Mouse (Mus musculus): ENCODE measurements around the gene Scel. TPM values are rescaled to one million over a fixed set of nuclear protein-coding genes. Genes with fewer than 3 reads are reported as not detected.

Gene Scel
- polyA plus RNA-seq, 1 experiment from 2014 or later = 4.0 TPM

DNA sequence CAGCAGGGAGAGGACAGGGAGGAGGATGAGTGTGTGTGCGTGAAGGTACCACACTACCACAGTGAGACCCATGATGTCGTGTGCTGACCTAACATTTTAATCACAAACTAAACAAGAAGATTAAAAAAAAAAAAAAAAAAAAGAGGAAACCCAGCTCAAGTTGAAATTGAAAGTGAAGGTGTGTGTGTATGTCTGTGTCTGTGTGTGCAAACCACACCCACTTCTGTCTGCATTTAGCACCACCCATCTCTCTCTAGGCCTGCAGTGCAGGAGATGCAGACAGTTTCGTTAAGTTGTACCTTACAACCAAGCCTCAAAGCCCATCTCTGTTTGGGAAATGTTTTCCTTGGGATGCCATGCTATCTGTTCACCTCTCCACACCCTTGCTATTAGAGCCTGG lies 35.9 kb upstream of the Scel start:
- no peak overlapping the region; the same call in 1 of the 2 replicates for H3K27ac ChIP-seq (ENCODE audit: low read length)
- no peak for ATAC-seq (ENCODE audit: insufficient number of reproducible peaks, insufficient read depth, low FRiP score, low read depth)

DNA sequence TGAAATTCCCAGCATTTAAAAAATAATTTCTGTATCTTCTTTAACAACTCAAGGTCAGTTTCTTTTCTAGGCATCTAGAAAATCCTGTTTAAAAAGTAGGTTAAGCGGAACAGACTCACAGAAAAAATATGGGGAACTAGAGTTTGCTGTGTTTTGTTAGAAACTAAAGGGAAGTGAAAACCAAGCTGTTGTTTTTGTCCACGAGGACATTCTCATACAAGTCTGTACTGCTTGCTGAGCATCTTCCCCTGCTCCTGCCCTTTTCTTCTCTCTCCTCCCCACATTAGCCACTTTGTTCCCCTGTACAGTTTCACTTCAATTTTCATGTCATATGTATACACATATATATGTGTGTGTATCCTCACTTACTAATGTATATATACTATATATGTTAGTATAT lies 35.2 kb upstream of the Scel start:
- H3K36me3 ChIP-seq (ENCODE audit: control insufficient read depth, insufficient read depth, low read length) = no peaks in the 10 kb centered on the region
- no peak overlapping the region for H3K9ac ChIP-seq (replicated peaks; ENCODE audit: low read depth, low read length)
- H3K4me2 ChIP-seq (replicated peaks; ENCODE audit: low read depth, low read length) = no peak overlapping the region
- no peak overlapping the region for H3K27ac ChIP-seq (ENCODE audit: low read length)
- H3K27me3 ChIP-seq (ENCODE audit: control insufficient read depth, insufficient read depth, low read length) = no peaks in the 10 kb centered on the region
- H3K4me3 ChIP-seq (ENCODE audit: low read depth, low read length) = no peak overlapping the region
- ATAC-seq (ENCODE audit: insufficient number of reproducible peaks, insufficient read depth, low FRiP score, low read depth) = no peak
- H3K9me3 ChIP-seq (ENCODE audit: control insufficient read depth, low read depth, low read length) = no peaks in the 10 kb centered on the region
- no peaks in the 10 kb centered on the region for H3K4me1 ChIP-seq (ENCODE audit: control insufficient read depth, insufficient read depth, low read length)
- 82% methylated on average over 2 of the region's 2 CpGs for WGBS

More for the DNA sequence above, 35.9 kb upstream of the Scel start:
- WGBS = 74% methylated on average over 3 of the region's 3 CpGs
- Histone ChIP-seq H3K27me3 (ENCODE audit: control insufficient read depth, insufficient read depth, low read length) (no peaks in the 10 kb centered on the region), H3K4me2 (replicated peaks; ENCODE audit: low read depth, low read length) (no peak overlapping the region), H3K4me1 (ENCODE audit: control insufficient read depth, insufficient read depth, low read length) (no peaks in the 10 kb centered on the region), H3K9me3 (ENCODE audit: control insufficient read depth, low read depth, low read length) (no peaks in the 10 kb centered on the region), H3K9ac (replicated peaks; ENCODE audit: low read depth, low read length) (no peak overlapping the region), H3K4me3 (ENCODE audit: low read depth, low read length) (no peak overlapping the region), H3K36me3 (ENCODE audit: control insufficient read depth, insufficient read depth, low read length) (no peaks in the 10 kb centered on the region)

DNA sequence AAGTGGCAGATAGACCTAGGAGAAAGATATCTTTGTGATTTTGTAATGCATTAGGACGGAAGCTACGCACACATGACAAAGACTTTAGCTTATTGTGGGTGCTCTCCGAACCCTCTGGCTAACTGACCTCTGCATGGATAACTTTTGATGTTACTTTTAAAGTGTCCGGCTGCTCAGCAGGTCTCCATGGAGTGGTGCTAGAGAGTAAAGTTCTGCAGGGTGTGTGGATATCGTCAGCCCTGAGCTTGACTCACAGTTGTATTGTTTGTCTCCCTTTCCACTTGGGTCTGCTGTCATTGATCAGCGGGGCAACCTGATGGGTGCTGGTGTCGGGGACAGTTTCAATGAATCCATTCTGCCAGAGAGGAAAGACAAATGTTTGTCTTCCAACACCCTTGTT lies 33.7 kb upstream of the Scel start:
- no peak overlapping the region for H3K4me3 ChIP-seq (ENCODE audit: low read depth, low read length)
- no peak for ATAC-seq (ENCODE audit: insufficient number of reproducible peaks, insufficient read depth, low FRiP score, low read depth)
- H3K9ac ChIP-seq (replicated peaks; ENCODE audit: low read depth, low read length) = no peak overlapping the region
- no peaks in the 10 kb centered on the region for H3K4me1 ChIP-seq (ENCODE audit: control insufficient read depth, insufficient read depth, low read length)
- no peaks in the 10 kb centered on the region for H3K27me3 ChIP-seq (ENCODE audit: control insufficient read depth, insufficient read depth, low read length)
- no peak overlapping the region for H3K27ac ChIP-seq (ENCODE audit: low read length)
- no peak overlapping the region for H3K4me2 ChIP-seq (replicated peaks; ENCODE audit: low read depth, low read length)
- 55% methylated on average over 7 of the region's 7 CpGs for WGBS
- no peaks in the 10 kb centered on the region for H3K36me3 ChIP-seq (ENCODE audit: control insufficient read depth, insufficient read depth, low read length)
- no peaks in the 10 kb centered on the region for H3K9me3 ChIP-seq (ENCODE audit: control insufficient read depth, low read depth, low read length)

DNA sequence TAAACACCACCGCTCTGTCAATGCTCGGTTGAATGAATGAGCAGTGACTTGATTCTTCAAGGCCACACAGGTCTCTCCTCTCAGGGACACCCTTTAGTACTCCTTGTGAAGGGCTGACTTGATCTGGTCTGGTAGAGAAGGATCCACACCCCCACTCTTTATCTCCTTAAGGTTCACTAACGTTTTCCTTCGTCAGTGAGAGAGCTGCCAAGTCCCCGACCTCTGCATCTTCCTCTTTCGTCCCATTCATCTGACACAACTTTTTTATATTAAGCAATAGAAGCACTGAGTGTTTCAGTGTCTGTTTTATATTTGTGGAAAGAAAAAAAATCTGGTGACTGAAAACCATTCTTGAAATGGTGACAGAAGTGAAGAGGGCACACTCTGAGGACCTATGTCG lies 31.6 kb upstream of the Scel start:
- no peak overlapping the region for H3K27ac ChIP-seq (ENCODE audit: low read length)
- no peak for ATAC-seq (ENCODE audit: insufficient number of reproducible peaks, insufficient read depth, low FRiP score, low read depth)
- WGBS = 76% methylated on average over 7 of the region's 7 CpGs
- H3K4me1 ChIP-seq (ENCODE audit: control insufficient read depth, insufficient read depth, low read length) = no peaks in the 10 kb centered on the region
- H3K36me3 ChIP-seq (ENCODE audit: control insufficient read depth, insufficient read depth, low read length) = no peaks in the 10 kb centered on the region
- H3K4me3 ChIP-seq (ENCODE audit: low read depth, low read length) = no peak overlapping the region
- no peaks in the 10 kb centered on the region for H3K27me3 ChIP-seq (ENCODE audit: control insufficient read depth, insufficient read depth, low read length)
- H3K9ac ChIP-seq (replicated peaks; ENCODE audit: low read depth, low read length) = no peak overlapping the region
- H3K9me3 ChIP-seq (ENCODE audit: control insufficient read depth, low read depth, low read length) = no peaks in the 10 kb centered on the region
- no peak overlapping the region for H3K4me2 ChIP-seq (replicated peaks; ENCODE audit: low read depth, low read length)

DNA sequence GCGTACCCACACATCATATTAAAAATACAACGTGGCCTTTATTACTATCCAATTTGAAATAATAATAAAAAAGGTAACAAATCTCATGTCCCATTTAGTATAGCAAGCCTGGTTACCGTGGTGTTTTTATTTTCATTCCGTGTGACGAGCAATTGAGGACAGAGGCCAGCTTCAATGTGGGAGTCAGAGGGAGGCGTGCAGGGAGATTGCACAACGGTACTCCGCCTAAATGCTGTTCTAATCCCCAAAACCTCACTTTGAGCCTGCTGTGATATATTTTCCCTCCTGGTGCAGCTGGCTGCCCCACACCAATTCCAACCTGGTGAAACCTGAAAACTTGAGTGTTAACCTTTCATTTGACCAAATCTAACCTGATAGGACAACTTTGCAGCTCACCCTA lies 27.5 kb upstream of the Scel start:
- WGBS = 85% methylated on average over 8 of the region's 8 CpGs

DNA sequence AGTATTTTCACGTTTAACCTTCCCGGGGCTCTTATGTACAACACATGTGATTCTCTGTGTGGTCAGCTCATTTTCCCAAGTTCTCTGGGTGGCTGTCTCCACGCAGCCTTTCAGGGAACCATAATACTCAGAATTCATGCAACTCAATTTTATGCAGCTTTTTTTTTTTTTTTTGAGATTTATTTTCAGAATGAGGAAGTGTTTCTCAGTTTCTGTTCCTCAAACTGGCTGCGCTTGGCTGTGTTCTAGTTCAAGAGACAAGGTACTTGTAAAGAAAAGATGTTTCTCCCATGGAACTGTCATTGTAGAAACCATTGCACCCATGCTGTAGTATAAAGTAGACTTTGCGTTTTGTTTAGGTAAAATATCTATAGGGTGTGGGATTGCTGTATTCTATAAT lies 26.2 kb upstream of the Scel start:
- H3K4me2 ChIP-seq (replicated peaks; ENCODE audit: low read depth, low read length) = no peak overlapping the region
- no peaks in the 10 kb centered on the region for H3K9me3 ChIP-seq (ENCODE audit: control insufficient read depth, low read depth, low read length)
- no peak overlapping the region for H3K27ac ChIP-seq (ENCODE audit: low read length)
- H3K9ac ChIP-seq (replicated peaks; ENCODE audit: low read depth, low read length) = no peak overlapping the region
- H3K27me3 ChIP-seq (ENCODE audit: control insufficient read depth, insufficient read depth, low read length) = no peaks in the 10 kb centered on the region
- no peaks in the 10 kb centered on the region for H3K4me1 ChIP-seq (ENCODE audit: control insufficient read depth, insufficient read depth, low read length)
- ATAC-seq (ENCODE audit: insufficient number of reproducible peaks, insufficient read depth, low FRiP score, low read depth) = no peak
- no peaks in the 10 kb centered on the region for H3K36me3 ChIP-seq (ENCODE audit: control insufficient read depth, insufficient read depth, low read length)
- WGBS = 86% methylated on average over 5 of the region's 5 CpGs
- H3K4me3 ChIP-seq (ENCODE audit: low read depth, low read length) = no peak overlapping the region

More for the DNA sequence above, 27.5 kb upstream of the Scel start:
- Histone ChIP-seq H3K4me1 (ENCODE audit: control insufficient read depth, insufficient read depth, low read length) (no peaks in the 10 kb centered on the region), H3K4me2 (replicated peaks; ENCODE audit: low read depth, low read length) (no peak overlapping the region), H3K27me3 (ENCODE audit: control insufficient read depth, insufficient read depth, low read length) (no peaks in the 10 kb centered on the region), H3K9ac (replicated peaks; ENCODE audit: low read depth, low read length) (no peak overlapping the region), H3K9me3 (ENCODE audit: control insufficient read depth, low read depth, low read length) (no peaks in the 10 kb centered on the region), H3K4me3 (ENCODE audit: low read depth, low read length) (no peak overlapping the region), H3K27ac (ENCODE audit: low read length) (no peak overlapping the region), H3K36me3 (ENCODE audit: control insufficient read depth, insufficient read depth, low read length) (no peaks in the 10 kb centered on the region)
- ATAC-seq (ENCODE audit: insufficient number of reproducible peaks, insufficient read depth, low FRiP score, low read depth) = no peak

DNA sequence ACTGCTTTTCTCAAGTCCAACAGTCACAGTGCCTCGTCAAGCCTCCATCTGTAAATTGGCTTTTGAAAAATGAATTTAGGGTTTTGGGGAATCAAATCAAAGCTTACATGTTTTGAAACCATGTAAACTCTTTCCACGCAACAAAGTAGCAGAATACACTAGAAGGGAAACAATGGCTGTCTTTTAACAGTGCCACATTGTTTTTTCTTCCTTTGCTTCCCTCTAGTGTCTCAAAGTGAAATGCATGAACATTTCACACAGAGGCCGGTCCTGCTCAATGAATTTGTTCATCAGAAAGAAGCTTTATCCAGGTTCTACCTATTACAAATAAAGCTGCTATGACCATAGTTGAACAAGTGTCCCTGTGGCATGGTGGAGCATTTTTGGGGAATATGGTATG lies 24.5 kb upstream of the Scel start:
- ATAC-seq (ENCODE audit: insufficient number of reproducible peaks, insufficient read depth, low FRiP score, low read depth) = no peak
- H3K4me2 ChIP-seq (replicated peaks; ENCODE audit: low read depth, low read length) = no peak overlapping the region
- peaks cover 5% of the 10 kb centered on the region; the same call in 1 of the 2 replicates for H3K9me3 ChIP-seq (ENCODE audit: control insufficient read depth, low read depth, low read length)
- 77% methylated on average over 3 of the region's 3 CpGs for WGBS
- no peaks in the 10 kb centered on the region for H3K36me3 ChIP-seq (ENCODE audit: control insufficient read depth, insufficient read depth, low read length)
- H3K27me3 ChIP-seq (ENCODE audit: control insufficient read depth, insufficient read depth, low read length) = no peaks in the 10 kb centered on the region
- H3K4me3 ChIP-seq (ENCODE audit: low read depth, low read length) = no peak overlapping the region
- H3K9ac ChIP-seq (replicated peaks; ENCODE audit: low read depth, low read length) = no peak overlapping the region
- no peaks in the 10 kb centered on the region for H3K4me1 ChIP-seq (ENCODE audit: control insufficient read depth, insufficient read depth, low read length)
- no peak overlapping the region for H3K27ac ChIP-seq (ENCODE audit: low read length)

DNA sequence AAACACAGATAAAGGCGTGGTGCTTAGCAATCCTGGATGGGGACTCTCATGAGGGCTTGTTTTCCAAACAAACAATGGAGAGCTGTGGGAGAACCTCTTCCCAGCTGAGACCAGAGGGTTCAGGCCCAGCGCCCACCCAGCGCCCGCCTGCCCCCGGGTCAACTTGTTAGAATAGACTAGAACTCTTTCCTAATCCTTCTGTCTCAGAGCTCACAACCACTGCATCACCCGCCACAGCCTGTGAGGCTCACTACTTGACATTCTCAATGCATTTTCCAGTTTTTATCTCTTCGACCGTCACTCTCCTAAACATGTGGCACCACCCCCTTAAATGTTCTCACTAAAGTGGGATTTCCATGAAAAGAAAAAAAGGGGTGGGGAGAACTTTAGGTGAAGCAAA lies 14.9 kb upstream of the Scel start:
- no peak overlapping the region for H3K4me2 ChIP-seq (replicated peaks; ENCODE audit: low read depth, low read length)
- H3K4me3 ChIP-seq (ENCODE audit: low read depth, low read length) = no peak overlapping the region
- H3K36me3 ChIP-seq (ENCODE audit: control insufficient read depth, insufficient read depth, low read length) = no peaks in the 10 kb centered on the region
- no peaks in the 10 kb centered on the region for H3K4me1 ChIP-seq (ENCODE audit: control insufficient read depth, insufficient read depth, low read length)
- no peak for ATAC-seq (ENCODE audit: insufficient number of reproducible peaks, insufficient read depth, low FRiP score, low read depth)
- H3K9me3 ChIP-seq (ENCODE audit: control insufficient read depth, low read depth, low read length) = peaks cover 2% of the 10 kb centered on the region; the same call in 1 of the 2 replicates
- no peak overlapping the region for H3K9ac ChIP-seq (replicated peaks; ENCODE audit: low read depth, low read length)
- H3K27ac ChIP-seq (ENCODE audit: low read length) = no peak overlapping the region
- 74% methylated on average over 8 of the region's 8 CpGs for WGBS
- H3K27me3 ChIP-seq (ENCODE audit: control insufficient read depth, insufficient read depth, low read length) = no peaks in the 10 kb centered on the region

DNA sequence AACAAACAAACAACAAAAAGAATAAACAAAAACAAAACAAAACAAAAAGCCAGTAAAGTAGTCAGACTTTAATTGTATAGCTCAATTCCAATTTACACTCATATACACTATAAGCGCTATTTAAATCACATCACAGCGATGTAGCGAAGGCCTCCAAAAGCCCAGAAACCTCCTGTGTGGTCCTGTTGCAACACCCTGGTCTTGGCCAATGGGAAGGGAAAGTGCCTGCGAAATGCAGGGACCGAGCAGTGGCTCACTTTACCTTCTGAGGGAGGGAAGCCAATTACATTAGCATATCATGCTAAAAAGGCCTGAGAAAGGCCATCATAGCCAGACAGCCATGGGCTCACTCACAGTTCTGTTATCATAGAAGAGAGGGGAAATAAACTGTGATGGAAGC lies 14.5 kb upstream of the Scel start:
- no peak overlapping the region for H3K4me3 ChIP-seq (ENCODE audit: low read depth, low read length)
- H3K4me1 ChIP-seq (ENCODE audit: control insufficient read depth, insufficient read depth, low read length) = no peaks in the 10 kb centered on the region
- no peaks in the 10 kb centered on the region for H3K36me3 ChIP-seq (ENCODE audit: control insufficient read depth, insufficient read depth, low read length)
- no peaks in the 10 kb centered on the region for H3K27me3 ChIP-seq (ENCODE audit: control insufficient read depth, insufficient read depth, low read length)
- no peak overlapping the region for H3K27ac ChIP-seq (ENCODE audit: low read length)
- no peak overlapping the region for H3K4me2 ChIP-seq (replicated peaks; ENCODE audit: low read depth, low read length)
- no peak for ATAC-seq (ENCODE audit: insufficient number of reproducible peaks, insufficient read depth, low FRiP score, low read depth)
- H3K9me3 ChIP-seq (ENCODE audit: control insufficient read depth, low read depth, low read length) = no peaks in the 10 kb centered on the region
- no peak overlapping the region for H3K9ac ChIP-seq (replicated peaks; ENCODE audit: low read depth, low read length)
- 82% methylated on average over 5 of the region's 5 CpGs for WGBS
